Mouse (Mus musculus) forebrain, embryonic 10.5 days (tissue): ENCODE results near the gene Tnrc6a. TPM values are rescaled to one million over a fixed set of nuclear protein-coding genes. Genes with fewer than 3 reads are reported as not detected.

Experiments used
- DNase-seq: peaks from one replicate; pipeline ENCODE4 v3.0.0-alpha.2; 2017; ENCODE audit warnings: low spot score; ENCODE audit errors: extremely low spot score
- H3K27ac ChIP-seq: fragments of 300-500 bp; sonication (generic); 2 replicates; pipeline ENCODE4 v1.5.1; 2016; ENCODE audit warnings: mild to moderate bottlenecking
- H3K27me3 ChIP-seq: fragments of 300-500 bp; sonication (generic); 2 replicates; pipeline ENCODE4 v1.6.1; 2016; ENCODE audit warnings: mild to moderate bottlenecking; ENCODE audit not compliant: poor library complexity, severe bottlenecking
- H3K36me3 ChIP-seq: fragments of 300-500 bp; sonication (generic); replicated peaks from 2 replicates; pipeline ENCODE4 v1.6.1; 2016; ENCODE audit warnings: mild to moderate bottlenecking, moderate library complexity
- H3K4me1 ChIP-seq: fragments of 300-500 bp; sonication (generic); 2 replicates; pipeline ENCODE4 v1.6.1; 2016
- H3K4me3 ChIP-seq: fragments of 300-500 bp; sonication (generic); 2 replicates; pipeline ENCODE4 v1.5.1; 2016; ENCODE audit warnings: mild to moderate bottlenecking, moderate library complexity
- H3K9me3 ChIP-seq: fragments of 300-500 bp; sonication (generic); 2 replicates; pipeline ENCODE4 v1.6.1; 2016; ENCODE audit warnings: mild to moderate bottlenecking, moderate library complexity
- WGBS: fragments of 180-500 bp; shearing (Covaris S2); methylation state at CpG from one replicate; pipeline ENCODE4 v1.1.7; 2016; 5-methylcytosine and 5-hydroxymethylcytosine counted together
- polyA plus RNA-seq: library from polyadenylated mRNA; unstranded; fragments of >200 nt; fragmentation: Nextera tagmentation; extraction: Ambion mirVana; gene quantifications from 2 replicates; pipeline ENCODE4 v1.2.1, GENCODE M21; 2016

Tnrc6a gene
- polyA plus RNA-seq, 1 experiment from 2014 or later, result 52.8 TPM

DNA sequence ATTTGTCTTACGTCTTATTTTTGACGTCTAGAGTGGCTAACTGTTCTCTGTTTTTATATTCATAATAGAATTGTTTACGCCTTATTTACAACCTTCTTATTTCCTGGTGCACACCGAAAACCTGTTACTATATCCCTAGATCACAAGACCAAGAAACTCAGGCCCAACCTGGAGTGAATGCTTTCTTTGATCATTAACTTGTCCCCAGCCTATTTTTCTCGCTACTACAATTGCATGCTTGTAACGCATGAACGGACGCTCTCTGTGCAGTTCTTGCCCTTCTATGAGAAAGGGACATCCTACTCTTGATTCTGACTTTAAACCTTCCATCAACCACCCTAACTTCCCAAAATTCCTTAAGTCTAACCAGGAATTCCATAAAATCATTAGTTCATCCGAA, 100.4 kb downstream of the Tnrc6a start:
- 82% methylated on average over 9 of the region's 9 CpGs for WGBS
- no peak overlapping the region for H3K27ac ChIP-seq
- H3K4me1 ChIP-seq, result peaks cover 17% of the 10 kb centered on the region
- no peak overlapping the region for H3K4me3 ChIP-seq
- H3K36me3 ChIP-seq, result no peaks in the 10 kb centered on the region
- H3K9me3 ChIP-seq, result no peaks in the 10 kb centered on the region
- H3K27me3 ChIP-seq, result no peaks in the 10 kb centered on the region
- DNase-seq, result no peak

DNA sequence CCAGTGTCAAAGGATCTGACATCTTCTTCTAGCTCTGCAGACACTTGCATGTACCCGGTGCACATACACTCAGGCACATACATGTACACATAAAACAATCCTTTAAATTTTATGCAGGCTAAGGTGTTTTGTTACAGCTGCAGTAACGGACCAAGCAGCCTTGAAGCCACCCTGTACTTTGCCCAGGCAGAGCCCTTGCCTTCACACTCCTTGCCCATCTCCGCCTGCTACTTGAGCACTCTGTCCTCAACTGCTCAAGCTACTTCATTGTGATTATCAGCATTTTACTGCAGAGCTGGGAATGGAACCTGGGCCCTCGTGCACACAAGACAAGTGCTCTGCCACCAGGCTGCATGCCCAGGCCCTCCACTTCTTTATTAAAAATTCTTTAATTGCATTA, 101.5 kb downstream of the Tnrc6a start:
- H3K36me3 ChIP-seq, result no peaks in the 10 kb centered on the region
- no peak overlapping the region for H3K27ac ChIP-seq
- H3K27me3 ChIP-seq, result no peaks in the 10 kb centered on the region
- DNase-seq, result no peak
- H3K9me3 ChIP-seq, result no peaks in the 10 kb centered on the region
- peaks cover 8% of the 10 kb centered on the region for H3K4me1 ChIP-seq
- H3K4me3 ChIP-seq, result no peak overlapping the region
- 91% methylated on average over 4 of the region's 4 CpGs for WGBS

DNA sequence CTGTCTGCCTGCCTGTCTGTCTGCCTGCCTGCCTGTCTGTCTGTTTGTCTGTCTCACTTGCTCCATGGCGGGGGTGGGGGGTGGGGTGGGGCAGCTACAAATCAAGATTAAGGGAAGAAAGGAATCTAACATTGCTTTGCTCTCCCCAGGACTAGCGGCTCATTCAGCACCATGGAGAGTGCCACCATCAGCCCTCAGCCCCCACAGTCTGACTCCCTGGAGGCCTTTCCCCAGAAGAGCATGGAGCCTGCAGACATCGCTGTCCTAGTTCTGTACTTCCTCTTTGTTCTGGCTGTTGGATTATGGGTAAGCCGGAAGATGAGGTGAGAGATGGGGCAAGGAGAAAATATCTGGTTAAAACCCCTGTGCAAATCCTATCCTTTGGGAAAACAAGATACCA, 111.8 kb downstream of the Tnrc6a start:
- peak; percentile 31 for DNase-seq
- Histone ChIP-seq H3K4me1 (0 out of 2 replicates have a peak, but pooled peaks cover 4% of the 10 kb centered on the region), H3K4me3 (no peak overlapping the region), H3K27ac (no peak overlapping the region), H3K9me3 (no peaks in the 10 kb centered on the region), H3K27me3 (no peaks in the 10 kb centered on the region), H3K36me3 (no peaks in the 10 kb centered on the region)
- 26% methylated on average over 4 of the region's 4 CpGs for WGBS

DNA sequence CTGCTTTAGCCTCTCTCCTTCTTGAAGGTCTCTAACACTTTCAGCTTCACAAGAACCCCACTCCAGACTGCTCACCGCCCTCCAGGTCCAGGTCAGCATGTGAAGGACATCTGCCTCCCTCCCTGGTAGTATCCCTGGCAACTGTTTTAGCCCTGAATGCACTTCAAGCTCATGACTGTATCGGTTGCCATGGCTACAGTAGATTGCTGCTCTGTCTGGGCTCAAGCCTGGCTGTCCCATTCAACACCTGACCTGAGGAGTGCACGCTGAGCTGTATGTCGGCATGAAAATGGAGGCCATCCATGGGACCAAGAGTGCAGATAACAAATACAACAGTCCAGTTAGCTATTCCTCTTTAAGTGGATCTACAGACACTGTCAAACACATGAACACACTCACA, 114.9 kb downstream of the Tnrc6a start:
- Histone ChIP-seq H3K4me3 (no peak overlapping the region), H3K9me3 (no peaks in the 10 kb centered on the region), H3K27me3 (no peaks in the 10 kb centered on the region), H3K36me3 (no peaks in the 10 kb centered on the region), H3K27ac (no peak overlapping the region), H3K4me1 (0 out of 2 replicates have a peak, but pooled peaks cover 4% of the 10 kb centered on the region)
- DNase-seq, result no peak
- 81% methylated on average over 4 of the region's 4 CpGs for WGBS

DNA sequence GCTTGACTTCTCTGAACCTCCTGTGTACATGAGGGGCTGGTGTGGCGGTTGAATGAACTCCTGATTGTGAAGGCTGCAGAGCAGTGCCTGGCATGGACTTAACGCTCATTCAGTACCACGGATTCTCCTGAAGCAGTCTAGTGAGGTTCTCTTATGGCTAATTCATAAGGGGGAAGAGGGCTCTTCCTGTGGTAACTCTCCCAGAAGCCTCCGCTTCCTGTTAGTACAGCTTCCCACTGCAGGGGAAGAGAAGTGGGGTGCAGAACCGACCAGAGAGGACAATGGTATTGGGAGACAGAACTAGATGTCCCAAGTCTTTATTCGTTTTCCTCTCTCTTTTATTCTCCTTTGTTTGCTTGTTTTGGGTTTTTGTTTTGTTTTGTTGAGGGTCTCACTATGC, 116.4 kb downstream of the Tnrc6a start:
- WGBS, result 77% methylated on average over 6 of the region's 6 CpGs
- DNase-seq, result no peak

DNA sequence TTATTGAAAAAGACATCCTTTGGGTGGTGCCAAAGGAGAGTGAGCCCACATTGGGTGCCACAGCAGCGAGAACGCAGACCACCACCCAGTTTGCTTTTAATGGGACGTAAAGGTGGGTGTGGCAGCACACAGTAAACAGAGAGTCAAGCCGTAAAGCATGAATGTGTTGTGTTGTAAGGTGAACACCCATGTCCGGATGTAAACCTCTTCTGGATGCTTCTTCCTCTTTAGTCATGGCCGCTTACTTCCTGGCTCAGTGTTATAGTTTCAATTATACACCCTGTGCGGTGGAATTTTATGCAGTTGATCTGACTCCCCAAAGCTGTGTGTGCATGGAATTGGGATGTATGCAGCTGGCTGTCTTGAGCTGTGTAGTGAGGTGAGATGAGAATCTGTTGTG, 118.6 kb downstream of the Tnrc6a start:
- H3K9me3 ChIP-seq, result no peaks in the 10 kb centered on the region
- no peak overlapping the region for H3K27ac ChIP-seq
- H3K4me1 ChIP-seq, result 0 out of 2 replicates have a peak, but pooled peaks cover 4% of the 10 kb centered on the region
- no peak overlapping the region for H3K4me3 ChIP-seq
- H3K27me3 ChIP-seq, result no peaks in the 10 kb centered on the region
- WGBS, result 92% methylated on average over 7 of the region's 7 CpGs
- DNase-seq, result no peak
- no peaks in the 10 kb centered on the region for H3K36me3 ChIP-seq

More for the DNA sequence above, 116.4 kb downstream of the Tnrc6a start:
- no peaks in the 10 kb centered on the region for H3K36me3 ChIP-seq
- no peaks in the 10 kb centered on the region for H3K27me3 ChIP-seq
- no peak overlapping the region for H3K4me3 ChIP-seq
- no peaks in the 10 kb centered on the region for H3K9me3 ChIP-seq
- 0 out of 2 replicates have a peak, but pooled peaks cover 4% of the 10 kb centered on the region for H3K4me1 ChIP-seq
- H3K27ac ChIP-seq, result no peak overlapping the region

DNA sequence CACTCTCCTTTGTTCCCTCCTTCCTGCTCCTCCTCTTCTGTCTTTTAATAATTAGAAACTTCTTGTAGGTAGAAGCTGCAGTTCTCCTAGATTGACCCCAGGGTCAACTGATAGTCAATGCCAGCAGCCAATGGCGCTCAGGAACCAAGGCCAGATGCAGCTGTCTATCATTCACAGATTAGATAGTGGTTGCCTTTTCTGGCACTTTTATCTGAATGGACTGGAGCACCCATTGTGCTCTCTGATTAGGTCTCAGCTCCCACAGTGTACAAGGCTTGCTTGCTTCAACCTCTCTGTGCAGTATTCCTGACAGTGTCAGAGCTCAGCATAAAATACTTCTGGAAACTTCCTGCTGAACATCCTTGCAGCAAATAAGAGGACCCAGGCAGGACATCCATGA, 121.1 kb downstream of the Tnrc6a start:
- Histone ChIP-seq H3K4me1 (no peaks in the 10 kb centered on the region), H3K27me3 (no peaks in the 10 kb centered on the region), H3K4me3 (no peak overlapping the region), H3K36me3 (no peaks in the 10 kb centered on the region), H3K27ac (no peak overlapping the region), H3K9me3 (no peaks in the 10 kb centered on the region)
- WGBS, result 90% methylated on average over 1 of the region's 1 CpGs
- no peak for DNase-seq

Other genes with a start within 250 kb of the Tnrc6a start
- 26.3 and 27.4 TPM in 2 replicates for gene Rbbp6, start 158.2 kb upstream of the Tnrc6a start, polyA plus RNA-seq
- gene Slc5a11, start 90.9 kb downstream of the Tnrc6a start, polyA plus RNA-seq, result not detected in 2 replicates
- gene Lcmt1, start 245.9 kb downstream of the Tnrc6a start, polyA plus RNA-seq, result 52.0 and 54.6 TPM in 2 replicates
- gene Arhgap17, start 246.0 kb downstream of the Tnrc6a start, polyA plus RNA-seq, result 27.5 and 27.7 TPM in 2 replicates